Mouse (Mus musculus) lung, postnatal 0 days (tissue): ENCODE data around the gene Man1a.

Source experiments
- CTCF ChIP-seq: IDR thresholded peaks from 2 replicates; pipeline ENCODE4 v1.5.1; 2016; ENCODE audit warnings: antibody characterized with exemption, mild to moderate bottlenecking
- EP300 ChIP-seq: IDR thresholded peaks from 2 replicates; pipeline ENCODE4 v1.6.1; 2016; ENCODE audit warnings: antibody characterized with exemption, mild to moderate bottlenecking, control low read depth

GRCm38 (mm10) chr10:53994591-53994990 lies 81.8 kb downstream of the Man1a start:
- TF ChIP-seq CTCF = no peak
- no peak for TF ChIP-seq EP300
